Mouse (Mus musculus) neural tube, embryonic 14.5 days (tissue): Measurements from ENCODE around the gene Pigz. TPM values are rescaled to one million over a fixed set of nuclear protein-coding genes. Genes with fewer than 3 reads are reported as not detected.
A peak's percentile ranks its signal among the peaks of the same experiment; 100 is the strongest.
"Not testable (repeated sequence)": the region's sequence is repeated elsewhere in the genome, so short reads cannot be mapped to it uniquely, and the experiment has no call there.

ENCODE experiments used
- ATAC-seq: fragments of 200-750 bp; cut with Nextera tagmentation; 2 replicates; pipeline ENCODE4 v1.8.0; 2017; ENCODE audit warnings: low read depth, mild to moderate bottlenecking, moderate TSS enrichment, moderate library complexity
- H3K27ac ChIP-seq: fragments of 300-500 bp; sonication (generic); 2 replicates; pipeline ENCODE4 v1.5.1; 2014; ENCODE audit warnings: low read depth, mild to moderate bottlenecking, control low read depth, low read length, moderate library complexity, mixed read lengths
- H3K27me3 ChIP-seq: fragments of 300-500 bp; sonication (generic); 2 replicates; pipeline ENCODE4 v1.6.1; 2014; ENCODE audit warnings: low read length; ENCODE audit not compliant: control insufficient read depth, insufficient read depth
- H3K36me3 ChIP-seq: fragments of 300-500 bp; sonication (generic); 2 replicates; pipeline ENCODE4 v1.6.1; 2014; ENCODE audit warnings: low read length, mixed read lengths; ENCODE audit not compliant: control insufficient read depth, insufficient read depth
- H3K4me1 ChIP-seq: fragments of 300-500 bp; sonication (generic); 2 replicates; pipeline ENCODE4 v1.6.1; 2014; ENCODE audit warnings: low read length; ENCODE audit not compliant: control insufficient read depth, insufficient read depth
- H3K4me2 ChIP-seq: fragments of 300-500 bp; sonication (generic); 2 replicates; pipeline ENCODE4 v1.6.1; 2014; ENCODE audit warnings: mild to moderate bottlenecking, low read depth, low read length, control low read depth
- H3K4me3 ChIP-seq: fragments of 300-500 bp; sonication (generic); 2 replicates; pipeline ENCODE4 v1.5.1; 2014; ENCODE audit warnings: low read depth, low read length, control low read depth, mixed read lengths
- H3K9ac ChIP-seq: fragments of 300-500 bp; sonication (generic); replicated peaks from 2 replicates; pipeline ENCODE4 v1.6.1; 2014; ENCODE audit warnings: low read depth, mild to moderate bottlenecking, control low read depth, low read length, mixed read lengths
- H3K9me3 ChIP-seq: fragments of 300-500 bp; sonication (generic); 2 replicates; pipeline ENCODE4 v1.6.1; 2016; ENCODE audit warnings: low read length; ENCODE audit not compliant: control insufficient read depth
- WGBS: fragments of 180-500 bp; shearing (Covaris S2); extraction: QIAGEN DNeasy Blood & Tissue Kit; methylation state at CpG from one replicate; pipeline ENCODE4 v1.1.7; 2014; 5-methylcytosine and 5-hydroxymethylcytosine counted together
- polyA plus RNA-seq: library from polyadenylated mRNA; unstranded; fragments of >200 nt; fragmentation: Nextera tagmentation; extraction: Ambion mirVana; gene quantifications from 2 replicates; pipeline ENCODE4 v1.2.1, GENCODE M21; 2014

Gene Pigz
- polyA plus RNA-seq, 1 experiment from 2014 or later, result 5.0 TPM

GRCm38 (mm10) chr16:31938856-31939255, 5.2 kb downstream of the Pigz start:
- Histone ChIP-seq H3K4me1 (peaks cover 13% of the 10 kb centered on the region; the same call in 1 of the 2 replicates), H3K4me3 (no peak overlapping the region), H3K9me3 (no peaks in the 10 kb centered on the region), H3K4me2 (no peak overlapping the region), H3K9ac (no peak overlapping the region), H3K36me3 (no peaks in the 10 kb centered on the region), H3K27me3 (no peaks in the 10 kb centered on the region), H3K27ac (no peak overlapping the region)
- ATAC-seq, result no peak
- 73% methylated on average over 6 of the region's 6 CpGs for WGBS

- no peak for ATAC-seq
- H3K27me3 ChIP-seq, result no peaks in the 10 kb centered on the region
- H3K9me3 ChIP-seq, result no peaks in the 10 kb centered on the region
- 72% methylated on average over 2 of the region's 2 CpGs for WGBS
- no peak overlapping the region for H3K4me2 ChIP-seq
- no peak overlapping the region for H3K9ac ChIP-seq
- no peak overlapping the region for H3K4me3 ChIP-seq
- 0 out of 2 replicates have a peak, but pooled peaks cover 3% of the 10 kb centered on the region for H3K4me1 ChIP-seq
- H3K36me3 ChIP-seq, result no peaks in the 10 kb centered on the region
- no peak overlapping the region for H3K27ac ChIP-seq
Observed at GRCm38 (mm10) chr16:31940586-31940985, 6.9 kb downstream of the Pigz start.

DNA sequence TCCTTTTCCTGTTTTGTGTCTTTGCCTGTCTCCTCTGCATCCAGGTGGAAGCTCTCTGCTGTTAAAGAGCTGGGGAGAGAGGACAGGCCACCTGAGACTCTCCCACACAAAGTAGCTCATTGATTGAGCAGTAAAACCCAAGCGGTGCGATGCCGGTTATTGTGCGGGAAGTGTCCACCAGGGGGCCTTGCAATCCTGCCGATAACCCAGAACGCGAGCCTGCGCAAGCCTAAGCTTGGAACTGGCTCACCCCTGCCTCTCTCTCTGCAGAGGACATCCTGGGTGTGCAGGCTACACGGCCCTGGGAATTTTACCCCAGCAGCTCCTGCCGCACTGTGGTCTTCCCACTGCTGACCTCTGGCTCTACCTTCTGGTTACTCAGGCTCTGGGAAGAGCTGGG, 10.3 kb downstream of the Pigz start:
- Histone ChIP-seq H3K9me3 (no peaks in the 10 kb centered on the region), H3K4me3 (no peak overlapping the region), H3K4me1 (peaks cover 21% of the 10 kb centered on the region), H3K4me2 (no peak overlapping the region), H3K27ac (no peak overlapping the region), H3K27me3 (no peaks in the 10 kb centered on the region), H3K9ac (no peak overlapping the region), H3K36me3 (no peaks in the 10 kb centered on the region)
- WGBS, result 8% methylated on average over 10 of the region's 10 CpGs
- ATAC-seq, result peak; percentile 28; the same call in 1 of the 2 replicates

DNA sequence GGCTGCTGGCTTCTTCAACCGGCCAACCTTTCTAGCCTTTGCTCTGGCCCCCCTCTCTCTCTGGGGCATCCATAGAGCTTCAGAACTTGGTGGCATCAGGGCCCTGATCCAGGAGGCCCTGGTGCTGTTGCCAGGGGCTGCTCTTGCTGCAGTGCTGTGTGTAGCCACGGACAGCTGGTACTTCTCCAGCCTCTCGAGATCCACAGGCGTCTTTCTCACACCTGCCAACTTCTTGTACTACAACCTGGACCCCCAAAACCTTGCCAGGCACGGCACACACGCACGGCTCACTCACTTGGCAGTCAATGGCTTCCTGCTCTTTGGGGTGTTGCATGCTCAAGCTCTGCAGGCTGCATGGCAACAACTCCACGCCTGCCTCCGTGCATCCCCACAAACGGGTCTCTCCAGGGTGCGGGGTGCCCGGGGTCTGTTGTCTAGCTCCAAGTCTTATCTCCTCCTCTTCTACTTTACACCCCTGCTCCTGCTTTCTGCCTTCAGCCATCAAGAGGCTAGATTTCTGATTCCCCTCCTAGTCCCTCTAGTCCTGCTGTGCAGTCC, 11.1 kb downstream of the Pigz start:
- Histone ChIP-seq H3K9ac (no peak overlapping the region), H3K9me3 (no peaks in the 10 kb centered on the region), H3K36me3 (no peaks in the 10 kb centered on the region), H3K27me3 (no peaks in the 10 kb centered on the region), H3K4me1 (peaks cover 27% of the 10 kb centered on the region), H3K4me2 (no peak overlapping the region), H3K4me3 (no peak overlapping the region), H3K27ac (no peak overlapping the region)
- no peak for ATAC-seq
- WGBS, result 90% methylated on average over 12 of the region's 12 CpGs

DNA sequence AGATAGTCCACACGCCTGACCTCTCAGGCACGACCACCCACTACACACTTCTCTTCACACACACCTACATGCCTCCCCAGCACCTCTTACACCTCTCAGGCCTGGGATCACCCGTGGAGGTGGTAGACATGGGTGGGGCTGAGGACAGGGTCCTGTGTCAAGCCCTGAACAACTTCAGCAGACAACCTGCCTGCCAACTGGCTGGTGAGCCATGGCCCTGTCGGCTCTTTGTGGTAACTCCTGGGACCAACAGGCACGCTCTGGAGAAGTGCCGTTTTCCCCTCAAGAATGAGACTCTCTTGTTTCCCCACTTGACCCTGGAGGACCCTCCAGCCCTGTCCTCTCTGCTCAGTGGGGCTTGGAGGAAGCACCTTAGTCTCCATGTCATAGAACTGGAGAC, 11.7 kb downstream of the Pigz start:
- no peak for ATAC-seq
- peaks cover 27% of the 10 kb centered on the region for H3K4me1 ChIP-seq

GRCm38 (mm10) chr16:31945986-31946385, 12.3 kb downstream of the Pigz start:
- not testable (repeated sequence) for H3K36me3 ChIP-seq, H3K4me3 ChIP-seq, H3K9me3 ChIP-seq, ATAC-seq, H3K4me2 ChIP-seq, H3K27ac ChIP-seq, H3K27me3 ChIP-seq, H3K9ac ChIP-seq
- WGBS, result 87% methylated on average over 6 of the region's 6 CpGs
- peaks cover 27% of the 10 kb centered on the region for H3K4me1 ChIP-seq

More for the DNA sequence above, 11.7 kb downstream of the Pigz start:
- no peak overlapping the region for H3K4me2 ChIP-seq
- H3K9me3 ChIP-seq, result no peaks in the 10 kb centered on the region
- H3K4me3 ChIP-seq, result no peak overlapping the region
- H3K9ac ChIP-seq, result no peak overlapping the region
- H3K27me3 ChIP-seq, result no peaks in the 10 kb centered on the region
- H3K27ac ChIP-seq, result no peak overlapping the region
- WGBS, result 93% methylated on average over 6 of the region's 6 CpGs
- H3K36me3 ChIP-seq, result no peaks in the 10 kb centered on the region

DNA sequence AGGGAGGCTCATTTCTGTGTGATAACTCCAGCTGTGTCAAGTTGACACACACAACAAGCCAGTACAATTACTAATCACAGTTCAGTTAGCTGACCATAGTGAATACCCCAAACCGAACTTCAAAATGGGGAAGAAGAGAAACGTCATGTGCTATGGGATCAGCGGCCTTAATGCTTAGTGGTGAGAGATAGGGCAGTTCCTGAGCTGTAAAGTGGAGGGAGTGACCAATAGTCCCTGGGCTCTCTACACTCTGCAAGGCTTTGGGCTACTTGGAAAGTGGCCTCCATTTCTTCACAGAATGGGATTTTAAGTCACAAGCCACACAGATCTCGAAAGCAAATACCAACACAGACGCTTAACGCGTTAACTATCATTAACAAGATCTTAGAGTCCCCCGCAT, 13.7 kb downstream of the Pigz start:
- Histone ChIP-seq H3K4me3 (peak overlapping the region; percentile 93), H3K9ac (peak overlapping the region; percentile 93), H3K4me2 (peak overlapping the region; percentile 74), H3K9me3 (no peaks in the 10 kb centered on the region), H3K27ac (0 out of 2 replicates have a peak overlapping the region, but pooled peaks have one; percentile 93), H3K4me1 (peaks cover 27% of the 10 kb centered on the region), H3K36me3 (no peaks in the 10 kb centered on the region), H3K27me3 (no peaks in the 10 kb centered on the region)
- WGBS, result 42% methylated on average over 8 of the region's 8 CpGs
- ATAC-seq, result no peak

- Histone ChIP-seq H3K4me3 (peak overlapping the region; percentile 93), H3K27ac (peak overlapping the region; percentile 93), H3K36me3 (no peaks in the 10 kb centered on the region), H3K27me3 (no peaks in the 10 kb centered on the region), H3K9ac (peak overlapping the region; percentile 93), H3K4me1 (peaks cover 27% of the 10 kb centered on the region), H3K9me3 (no peaks in the 10 kb centered on the region), H3K4me2 (peak overlapping the region; percentile 74)
- ATAC-seq, result no peak; the same call in 1 of the 2 replicates
- under 1% methylated on average over 38 of the region's 38 CpGs for WGBS
Observed at GRCm38 (mm10) chr16:31947901-31948316, 14.3 kb downstream of the Pigz start.

DNA sequence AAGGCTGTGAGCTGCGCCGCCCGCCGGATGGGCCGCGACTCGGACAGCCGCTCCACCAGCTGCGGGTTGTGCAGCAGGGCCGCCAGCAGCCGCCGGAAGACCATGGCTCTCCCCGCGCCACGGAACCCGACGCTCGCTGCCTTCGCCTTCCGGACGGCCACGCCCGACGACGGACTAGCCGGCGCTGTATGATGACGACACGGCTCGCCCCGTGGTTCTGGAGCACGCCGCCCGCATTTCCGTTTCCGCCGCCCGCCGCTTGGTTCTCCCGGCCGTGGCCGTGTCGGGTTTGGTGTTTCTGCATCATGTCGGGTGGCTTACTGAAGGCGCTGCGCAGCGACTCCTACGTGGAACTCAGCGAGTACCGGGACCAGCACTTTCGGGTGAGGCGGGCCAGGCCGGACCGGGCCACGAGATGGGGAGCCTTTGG, 14.7 kb downstream of the Pigz start, which contains the start of the genes 0610012G03Rik and Ncbp2:
TSS of gene 0610012G03Rik (minus strand) at position 150 of the 430 bp plus-strand sequence.
TSS of gene Ncbp2 (plus strand) at position 169 of the 430 bp plus-strand sequence.
- under 1% methylated on average over 46 of the region's 55 CpGs for WGBS
- Histone ChIP-seq H3K36me3 (no peaks in the 10 kb centered on the region), H3K9me3 (no peaks in the 10 kb centered on the region), H3K27me3 (no peaks in the 10 kb centered on the region), H3K9ac (peak within 1 kb of the TSS; percentile 93), H3K4me1 (peaks cover 27% of the 10 kb centered on the region), H3K27ac (peak within 1 kb of the TSS; percentile 93), H3K4me2 (peak within 1 kb of the TSS; percentile 85), H3K4me3 (peak within 1 kb of the TSS; percentile 93)
- ATAC-seq, result peak; percentile 91
